Mouse (Mus musculus) liver, embryonic 14.5 days (tissue): Measurements from ENCODE around the gene Cyp11a1. TPM values are rescaled to one million over a fixed set of nuclear protein-coding genes. Genes with fewer than 3 reads are reported as not detected.

ENCODE experiments used
- ATAC-seq: fragments of 200-750 bp; cut with Nextera tagmentation; 2 replicates; pipeline ENCODE4 v1.8.0; 2017; ENCODE audit warnings: moderate number of reproducible peaks, mild to moderate bottlenecking, moderate library complexity; ENCODE audit not compliant: insufficient read depth
- DNase-seq, 3 experiments: peaks; one replicate each; pipeline ENCODE4 v3.0.0-alpha.2; 2012 to 2013; ENCODE audit warnings: low read depth in 3 of 3, low spot score in 3 of 3
- H3K27ac ChIP-seq: fragments of 300-500 bp; sonication (generic); 2 replicates; pipeline ENCODE4 v1.5.1; 2014; ENCODE audit warnings: moderate library complexity, mild to moderate bottlenecking, control low read depth, inconsistent platforms
- H3K27me3 ChIP-seq: fragments of 300-500 bp; sonication (generic); 2 replicates; pipeline ENCODE4 v1.6.1; 2014; ENCODE audit warnings: mild to moderate bottlenecking, low read length, moderate library complexity; ENCODE audit not compliant: control insufficient read depth, insufficient read depth
- H3K36me3 ChIP-seq: fragments of 300-500 bp; sonication (generic); replicated peaks from 2 replicates; pipeline ENCODE4 v1.6.1; 2014; ENCODE audit warnings: low read depth; ENCODE audit not compliant: control insufficient read depth, insufficient read depth
- H3K4me1 ChIP-seq, 2 experiments: fragments of 200-500 bp in 1 of 2; fragments of 300-500 bp in 1 of 2; sonication (generic) in 1 of 2; replicated peaks; 2 replicates each; pipeline ENCODE4 v1.6.1; 2012 to 2014; ENCODE audit warnings: antibody characterized with exemption in 1 of 2, inconsistent platforms in 1 of 2, low read length in 1 of 2; ENCODE audit not compliant: control insufficient read depth in 2 of 2, insufficient read depth in 2 of 2
- H3K4me2 ChIP-seq: fragments of 300-500 bp; sonication (generic); 2 replicates; pipeline ENCODE4 v1.6.1; 2014; ENCODE audit warnings: low read depth, mild to moderate bottlenecking, control low read depth, moderate library complexity
- H3K4me3 ChIP-seq, 2 experiments: fragments of 200-500 bp in 1 of 2; fragments of 300-500 bp in 1 of 2; sonication (generic) in 1 of 2; 2 replicates each; pipeline ENCODE4 v1.5.1; 2012 to 2014; ENCODE audit warnings: low read depth in 2 of 2, low read length in 2 of 2, mild to moderate bottlenecking in 2 of 2, control low read depth in 1 of 2, inconsistent platforms in 1 of 2, moderate library complexity in 1 of 2; ENCODE audit not compliant: insufficient read depth in 1 of 2
- H3K9ac ChIP-seq: fragments of 300-500 bp; sonication (generic); replicated peaks from 2 replicates; pipeline ENCODE4 v1.6.1; 2014; ENCODE audit warnings: mild to moderate bottlenecking, control low read depth, moderate library complexity
- H3K9me3 ChIP-seq: fragments of 300-500 bp; sonication (generic); 2 replicates; pipeline ENCODE4 v1.6.1; 2016; ENCODE audit warnings: low read length, mixed read lengths; ENCODE audit not compliant: control insufficient read depth
- CTCF ChIP-seq: IDR thresholded peaks from 2 replicates; pipeline ENCODE4 v1.5.1; 2016; ENCODE audit warnings: antibody characterized with exemption, low read depth, control low read depth
- EP300 ChIP-seq: IDR thresholded peaks from 2 replicates; pipeline ENCODE4 v1.6.1; 2016; ENCODE audit warnings: antibody characterized with exemption, low read depth
- WGBS: fragments of 180-500 bp; shearing (Covaris S2); extraction: QIAGEN DNeasy Blood & Tissue Kit; methylation state at CpG from one replicate; pipeline ENCODE4 v1.1.7; 2014; ENCODE audit not compliant: insufficient replicate concordance; 5-methylcytosine and 5-hydroxymethylcytosine counted together
- polyA plus RNA-seq, 2 experiments: library from polyadenylated mRNA; depleted of rRNA in 1 of 2; stranded (reverse) in 1 of 2; unstranded in 1 of 2; fragments of >200 nt; fragmentation: Nextera tagmentation in 1 of 2; extraction: Ambion mirVana in 1 of 2; gene quantifications; 2 replicates each; pipeline versions ENCODE4 v1.2.1 to v1.2.3; 2012 to 2014

Cyp11a1 gene
- polyA plus RNA-seq, 2 experiments, result 0.37 to 0.55 TPM

DNA sequence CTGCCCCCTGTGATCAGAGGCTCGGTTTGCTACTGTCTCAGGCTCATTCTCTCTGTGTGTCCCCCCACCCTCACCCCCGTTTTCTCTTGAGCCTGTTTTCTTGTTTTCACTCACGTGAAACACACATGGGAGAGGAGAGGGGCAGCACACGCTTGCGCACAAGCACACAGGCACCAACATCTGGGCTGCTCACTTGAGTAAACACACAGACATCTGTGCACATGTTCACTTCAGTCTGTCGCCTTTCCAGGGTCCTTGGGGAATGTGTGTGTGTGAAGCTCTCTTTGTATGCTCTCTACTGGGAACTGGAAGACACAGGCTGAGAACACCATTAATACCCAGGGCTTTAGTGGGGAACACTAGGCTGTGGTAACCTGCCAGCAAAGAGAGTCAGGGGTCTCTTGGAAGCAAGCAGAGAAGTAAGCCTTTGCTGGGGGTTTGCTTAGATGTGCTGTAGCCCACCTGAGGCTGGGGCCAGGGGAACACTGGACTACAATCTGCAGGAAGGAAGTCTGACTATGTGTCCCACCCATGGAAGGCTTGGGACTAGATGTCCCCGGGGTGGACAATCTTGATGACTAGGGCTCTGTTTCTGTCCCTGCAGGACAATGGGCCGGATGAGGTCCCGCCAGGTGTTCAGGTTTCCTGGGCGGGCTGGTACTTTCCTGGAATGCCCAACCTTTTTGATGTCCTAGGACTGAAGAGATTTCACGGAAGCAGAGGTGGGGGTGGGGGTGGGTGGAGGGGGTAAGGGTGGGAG is 36.3 kb upstream of the Cyp11a1 start:
- no peak overlapping the region for H3K4me3 ChIP-seq
- H3K27ac ChIP-seq, result no peak overlapping the region
- H3K4me1 ChIP-seq, result peaks cover 0 to 4% of the 10 kb centered on the region in 2 experiments; a peak in 2 of 4 replicates
- TF ChIP-seq EP300 (no peak), CTCF (no peak)
- 53% methylated on average over 11 of the region's 11 CpGs for WGBS
- no peak for DNase-seq
- no peaks in the 10 kb centered on the region for H3K27me3 ChIP-seq
- H3K36me3 ChIP-seq, result no peaks in the 10 kb centered on the region
- H3K9ac ChIP-seq, result no peak overlapping the region
- no peak for ATAC-seq
- H3K4me2 ChIP-seq, result no peak overlapping the region
- no peaks in the 10 kb centered on the region for H3K9me3 ChIP-seq

DNA sequence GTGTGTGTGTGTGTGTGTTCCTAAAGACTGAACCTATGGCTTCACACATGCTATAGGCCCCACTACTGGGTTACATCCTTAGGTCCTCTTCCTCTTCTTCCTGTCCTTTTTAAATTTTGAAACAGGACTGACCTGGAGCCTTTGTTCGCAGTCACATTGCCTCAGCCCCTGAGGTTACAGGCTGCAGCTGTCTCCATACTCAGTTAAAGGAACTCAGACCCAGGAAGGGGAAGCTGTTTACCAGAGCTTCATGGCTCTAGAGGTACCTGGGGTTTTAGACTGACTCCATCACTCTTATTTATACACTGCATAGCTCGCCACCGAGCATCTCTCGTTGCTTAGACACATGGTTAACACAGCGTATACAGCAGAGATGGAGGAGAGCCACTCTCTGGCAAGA is 34.8 kb upstream of the Cyp11a1 start:
- ATAC-seq, result no peak
- no peak overlapping the region for H3K4me2 ChIP-seq
- no peaks in the 10 kb centered on the region for H3K9me3 ChIP-seq
- H3K9ac ChIP-seq, result no peak overlapping the region
- no peak for DNase-seq
- H3K27me3 ChIP-seq, result no peaks in the 10 kb centered on the region
- H3K4me3 ChIP-seq, result no peak overlapping the region
- 68% methylated on average over 5 of the region's 5 CpGs for WGBS
- no peaks in the 10 kb centered on the region for H3K36me3 ChIP-seq
- H3K4me1 ChIP-seq, result peaks cover 0 to 4% of the 10 kb centered on the region in 2 experiments; a peak in 2 of 4 replicates
- H3K27ac ChIP-seq, result no peak overlapping the region
- TF ChIP-seq CTCF, result no peak
- no peak for TF ChIP-seq EP300

DNA sequence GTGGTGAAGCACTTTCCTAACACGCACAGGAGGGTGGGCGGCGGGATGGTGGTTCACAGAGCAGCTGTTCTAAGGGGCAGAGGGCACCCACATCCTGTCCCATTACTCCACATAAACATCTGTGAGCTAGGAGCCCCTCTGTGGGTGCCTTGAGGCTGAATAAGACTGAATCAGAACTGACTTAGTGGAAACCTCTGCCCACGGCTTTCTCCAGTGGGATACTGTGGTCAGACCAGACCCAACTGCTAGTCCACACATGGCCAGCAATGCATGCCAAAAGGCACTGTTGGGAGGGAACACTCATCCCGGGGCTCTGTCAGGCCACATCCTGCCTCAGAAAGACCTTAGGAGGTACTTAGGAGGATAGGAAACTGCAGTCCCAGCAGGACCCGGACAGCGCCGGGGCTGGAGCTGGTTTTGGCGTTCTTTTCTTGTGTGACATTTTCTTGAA is 34.0 kb upstream of the Cyp11a1 start:
- TF ChIP-seq EP300 (no peak), CTCF (no peak)
- Histone ChIP-seq H3K9ac (no peak overlapping the region), H3K27ac (no peak overlapping the region), H3K27me3 (no peaks in the 10 kb centered on the region), H3K36me3 (no peaks in the 10 kb centered on the region), H3K4me3 (no peak overlapping the region), H3K9me3 (no peaks in the 10 kb centered on the region), H3K4me2 (no peak overlapping the region), H3K4me1 (peaks cover 0 to 4% of the 10 kb centered on the region in 2 experiments; a peak in 2 of 4 replicates)
- DNase-seq (no peak), ATAC-seq (no peak)
- WGBS, result 40% methylated on average over 9 of the region's 9 CpGs

DNA sequence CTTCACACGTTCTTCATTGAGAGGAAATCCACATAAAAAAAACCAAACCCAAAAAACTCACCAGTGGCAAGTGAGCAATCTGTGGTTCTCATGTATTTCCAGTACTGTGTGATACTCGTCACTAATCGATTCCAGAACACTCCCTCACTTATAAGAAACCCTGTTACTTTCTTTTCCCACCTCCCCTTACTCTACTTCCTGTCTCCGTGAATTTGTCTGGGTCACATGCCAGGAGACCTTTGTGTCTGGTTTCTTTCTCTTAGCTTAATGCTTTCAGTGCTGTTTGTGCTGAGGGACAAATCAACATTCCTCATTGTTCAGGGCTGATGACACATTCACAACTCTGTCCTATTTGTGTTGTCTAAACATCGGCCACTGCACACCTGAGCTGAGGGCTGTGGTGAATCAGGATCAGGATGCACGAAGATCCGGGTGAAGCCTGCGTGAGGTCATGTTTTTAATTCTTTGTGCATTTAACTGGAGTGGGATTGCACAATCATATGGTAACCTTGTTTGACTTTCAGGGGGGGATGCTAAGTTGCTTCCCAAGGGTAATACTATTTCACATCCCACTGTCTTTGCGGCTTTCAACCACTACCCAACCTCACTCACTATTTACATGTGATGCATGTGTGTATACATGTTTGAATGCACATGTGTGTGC is 33.3 kb upstream of the Cyp11a1 start:
- Histone ChIP-seq H3K4me2 (no peak overlapping the region), H3K9ac (no peak overlapping the region), H3K27ac (no peak overlapping the region), H3K4me3 (no peak overlapping the region), H3K36me3 (no peaks in the 10 kb centered on the region), H3K4me1 (peaks cover 0 to 4% of the 10 kb centered on the region in 2 experiments; a peak in 2 of 4 replicates), H3K9me3 (no peaks in the 10 kb centered on the region), H3K27me3 (no peaks in the 10 kb centered on the region)
- 43% methylated on average over 9 of the region's 9 CpGs for WGBS
- no peak for TF ChIP-seq CTCF
- TF ChIP-seq EP300, result no peak
- no peak for ATAC-seq
- DNase-seq, result no peak

DNA sequence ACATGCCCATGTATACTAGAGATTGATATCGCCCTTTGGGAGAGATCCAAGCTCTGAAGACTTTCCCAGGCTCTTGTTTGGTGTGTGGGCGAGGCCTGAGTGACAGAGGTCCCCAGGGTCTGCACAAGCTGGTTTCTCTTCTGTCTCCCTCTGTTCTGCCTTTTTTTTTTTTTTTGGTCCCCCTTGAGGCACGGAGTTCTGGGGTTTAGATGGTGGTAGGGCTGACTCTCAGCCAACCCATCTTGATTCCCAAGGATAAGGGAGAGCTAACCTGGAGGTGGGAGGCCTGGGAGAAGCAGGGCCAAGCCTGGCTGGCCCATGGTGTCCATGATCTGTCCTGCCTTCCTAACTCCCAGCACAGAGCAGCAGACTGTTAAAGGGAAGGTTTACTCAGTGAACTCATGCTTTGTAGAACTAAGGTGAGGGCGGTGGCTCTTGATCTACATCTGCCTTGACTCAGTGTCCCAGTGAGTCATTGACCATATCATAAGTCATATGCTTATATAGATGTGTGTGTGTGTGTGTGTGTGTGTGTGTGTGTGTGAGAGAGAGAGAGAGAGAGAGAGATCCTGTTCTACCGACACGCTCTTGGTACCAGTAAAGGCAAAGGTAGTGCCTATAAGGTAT is 32.7 kb upstream of the Cyp11a1 start:
- TF ChIP-seq CTCF (no peak), EP300 (no peak)
- Histone ChIP-seq H3K27me3 (no peaks in the 10 kb centered on the region), H3K4me1 (peaks cover 0 to 4% of the 10 kb centered on the region in 2 experiments; a peak in 2 of 4 replicates), H3K4me2 (no peak overlapping the region), H3K36me3 (no peaks in the 10 kb centered on the region), H3K27ac (no peak overlapping the region), H3K4me3 (no peak overlapping the region), H3K9me3 (no peaks in the 10 kb centered on the region), H3K9ac (no peak overlapping the region)
- DNase-seq (no peak), ATAC-seq (no peak)
- WGBS, result 55% methylated on average over 6 of the region's 6 CpGs
